ENCODE assay signal across 8 mouse cellular contexts in genomic region chr3:116507772-116508351, GRCm38 (mm10). TPM values are rescaled to one million over a fixed set of nuclear protein-coding genes. Genes with fewer than 3 reads are reported as not detected.
DNase-seq lines count a peak whose midpoint lies in the region; ATAC-seq and TF ChIP-seq lines count a peak whose summit lies in the region.

TSS of gene Rtca (minus strand) at chr3:116508208.

- H3K9ac ChIP-seq in MEL (ENCODE audit: control insufficient read depth, low read depth, low read length, poor library complexity, severe bottlenecking): peak within 1 kb of the TSS; percentile 98
- peak within 1 kb of the TSS; percentile 88 for H3K9ac ChIP-seq in lung, embryonic 16.5 days (ENCODE audit: low read length)

- peak within 1 kb of the TSS; percentile 69 to 98 for H3K4me3 ChIP-seq in MEL (ENCODE audit: control insufficient read depth in 1 of 2, insufficient read depth in 1 of 2, low read depth in 2 of 2, low read length in 2 of 2)
- H3K4me3 ChIP-seq in cerebellum, adult 2 months (replicated peaks; ENCODE audit: insufficient read depth, low read depth, low read length): peak within 1 kb of the TSS; percentile 87
- H3K4me3 ChIP-seq in lung, embryonic 16.5 days (ENCODE audit: low read length): peak within 1 kb of the TSS; percentile 98

- H3K4me1 ChIP-seq in MEL (ENCODE audit: control insufficient read depth in 1 of 2, insufficient read depth in 2 of 2, low read length in 2 of 2): peaks cover 3 to 10% of the 10 kb centered on the region in 2 experiments
- peaks cover 3% of the 10 kb centered on the region for H3K4me1 ChIP-seq in cerebellum, adult 2 months (ENCODE audit: control insufficient read depth, insufficient read depth, low read length)
- H3K4me1 ChIP-seq in lung, embryonic 16.5 days (replicated peaks; ENCODE audit: control insufficient read depth, insufficient read depth, low read length): peaks cover 15% of the 10 kb centered on the region

- peak; percentile 88 to 95 for ATAC-seq in hematopoietic stem cell, adult 5-6 weeks (replicated peaks in 1 of 2; ENCODE audit: insufficient read depth in 1 of 2, low FRiP score in 2 of 2, low TSS enrichment in 1 of 2, low read depth in 1 of 2, poor library complexity in 2 of 2, severe bottlenecking in 2 of 2)
- ATAC-seq in lung, embryonic 16.5 days (ENCODE audit: low read depth): peak; percentile 95

- peaks cover 8 to 18% of the 10 kb centered on the region in 2 experiments for H3K36me3 ChIP-seq in MEL (ENCODE audit: control insufficient read depth in 1 of 2, insufficient read depth in 2 of 2, low read length in 2 of 2)
- peaks cover 11% of the 10 kb centered on the region for H3K36me3 ChIP-seq in lung, embryonic 16.5 days (ENCODE audit: control insufficient read depth, insufficient read depth, low read length)

- peaks cover 19% of the 10 kb centered on the region for H3K79me2 ChIP-seq in MEL (ENCODE audit: control insufficient read depth, insufficient read depth, low read length, poor library complexity)

- WGBS in cerebellum, adult 2 months: under 1% methylated on average over 44 of the region's 44 CpGs
- under 1% methylated on average over 41 of the region's 44 CpGs for WGBS in lung, embryonic 16.5 days

- TF ChIP-seq POLR2A in MEL (IDR thresholded peaks at IDR 0.05; ENCODE audit: control insufficient read depth in 1 of 2, insufficient read depth in 1 of 2, low read depth in 1 of 2, low read length in 2 of 2, poor library complexity in 1 of 2): peak; percentile 84 to 86
- TF ChIP-seq POLR2A in cerebellum, adult 2 months (IDR thresholded peaks at IDR 0.05; ENCODE audit: borderline replicate concordance, insufficient read depth, low read length): peak; percentile 36; the same call in 1 of the 2 replicates

- H3K27ac ChIP-seq in MEL (ENCODE audit: control insufficient read depth, low read depth, low read length): peak within 1 kb of the TSS; percentile 61
- H3K27ac ChIP-seq in cerebellum, adult 2 months (ENCODE audit: insufficient read depth, low read length): no peak within 1 kb of the TSS
- 0 out of 2 replicates have a peak within 1 kb of the TSS, but pooled peaks have one; percentile 22 for H3K27ac ChIP-seq in lung, embryonic 16.5 days (ENCODE audit: low read length)

- H3K27me3 ChIP-seq in MEL (ENCODE audit: control insufficient read depth in 1 of 2, insufficient read depth in 2 of 2, low read length in 2 of 2): no peaks in the 10 kb centered on the region
- H3K27me3 ChIP-seq in cerebellum, adult 2 months (ENCODE audit: control insufficient read depth, insufficient read depth, low read length): no peaks in the 10 kb centered on the region
- no peaks in the 10 kb centered on the region for H3K27me3 ChIP-seq in lung, embryonic 16.5 days (ENCODE audit: control insufficient read depth, insufficient read depth, low read depth, low read length)

- TF ChIP-seq CTCF in MEL (IDR thresholded peaks at IDR 0.05 in 2 of 3, conservative IDR thresholded peaks at IDR 0.05 in 1 of 3; ENCODE audit: control insufficient read depth in 1 of 3, insufficient read depth in 1 of 3, low read depth in 2 of 3, low read length in 3 of 3, poor library complexity in 1 of 3, severe bottlenecking in 1 of 3): peak; percentile 77 to 96 (median 91)
- peak; percentile 84 for TF ChIP-seq CTCF in cerebellum, adult 2 months (IDR thresholded peaks at IDR 0.05; ENCODE audit: borderline replicate concordance, insufficient read depth, low read depth, low read length)

- H3K4me2 ChIP-seq in lung, embryonic 16.5 days (ENCODE audit: low read depth, low read length): peak within 1 kb of the TSS; percentile 88

- peak; percentile 86 for TF ChIP-seq RAD21 in MEL (IDR thresholded peaks at IDR 0.05; ENCODE audit: low read depth, low read length)

- peak; percentile 97 for DNase-seq in MEL (ENCODE audit: low read depth, low spot score)
- DNase-seq in cerebellum, adult 2 months: peak; percentile 97 to 99
- peak; percentile 99 for DNase-seq in forelimb bud, embryonic 11.5 days (ENCODE audit: low read depth, low spot score)
- DNase-seq in layer of hippocampus, adult 9-10 months (ENCODE audit: low spot score): peak; percentile 94
- peak; percentile 99 for DNase-seq in ovary, postnatal 10 days (ENCODE audit: low spot score)
- peak; percentile 94 to 96 for DNase-seq in thymus, postnatal 10 days (ENCODE audit: low spot score in 2 of 2)

- no peak for TF ChIP-seq EP300 in MEL (IDR thresholded peaks at IDR 0.05; ENCODE audit: low read depth in 1 of 2, low read length in 2 of 2)

- no peaks in the 10 kb centered on the region for H3K9me3 ChIP-seq in MEL (replicated peaks; ENCODE audit: insufficient read depth, low read length)
- H3K9me3 ChIP-seq in lung, embryonic 16.5 days (ENCODE audit: control insufficient read depth, low read length): no peaks in the 10 kb centered on the region

TF ChIP-seq in MEL, 35 proteins besides CTCF, POLR2A, EP300 and RAD21:
- TF ChIP-seq ZKSCAN1 (IDR thresholded peaks at IDR 0.05; ENCODE audit: low read depth, low read length): no peak
- peak; percentile 81 for TF ChIP-seq NELFE (IDR thresholded peaks at IDR 0.05; ENCODE audit: low read depth, low read length)
- peak; percentile 37; the same call in 1 of the 2 replicates for TF ChIP-seq MYC (IDR thresholded peaks at IDR 0.05; ENCODE audit: low read depth, low read length)
- TF ChIP-seq UBTF (IDR thresholded peaks at IDR 0.05; ENCODE audit: borderline replicate concordance, insufficient read depth, low read depth, low read length): no peak
- TF ChIP-seq MYB (IDR thresholded peaks at IDR 0.05; ENCODE audit: low read depth, low read length): no peak
- no peak; the same call in 1 of the 2 replicates for TF ChIP-seq TBP (IDR thresholded peaks at IDR 0.05; ENCODE audit: low read depth, low read length)
- 0 out of 2 replicates have a peak, but pooled peaks have one; percentile 58 for TF ChIP-seq POLR2AphosphoS2 (IDR thresholded peaks at IDR 0.05; ENCODE audit: low read length)
- peak; percentile 92 for TF ChIP-seq MXI1 (IDR thresholded peaks at IDR 0.05; ENCODE audit: low read depth, low read length)
- 0 out of 2 replicates have a peak, but pooled peaks have one; percentile 31 for TF ChIP-seq ZMIZ1 (IDR thresholded peaks at IDR 0.05; ENCODE audit: low read depth, low read length)
- no peak for TF ChIP-seq JUND (IDR thresholded peaks at IDR 0.05; ENCODE audit: low read depth, low read length)
- peak; percentile 83 for TF ChIP-seq HCFC1 (IDR thresholded peaks at IDR 0.05; ENCODE audit: low read depth, low read length)
- no peak for TF ChIP-seq ZNF384 (IDR thresholded peaks at IDR 0.05; ENCODE audit: low read depth, low read length)
- 0 out of 2 replicates have a peak, but pooled peaks have one; percentile 18 for TF ChIP-seq ETS1 (IDR thresholded peaks at IDR 0.05; ENCODE audit: low read depth, low read length)
- no peak; the same call in 1 of the 2 replicates for TF ChIP-seq KAT2A (conservative IDR thresholded peaks at IDR 0.05; ENCODE audit: low read depth, low read length)
- 0 out of 2 replicates have a peak, but pooled peaks have one; percentile 11 for TF ChIP-seq RCOR1 (IDR thresholded peaks at IDR 0.05; ENCODE audit: low read depth, low read length)
- no peak for TF ChIP-seq MAX (IDR thresholded peaks at IDR 0.05; ENCODE audit: low read length)
- peak; percentile 90 for TF ChIP-seq SIN3A (IDR thresholded peaks at IDR 0.05; ENCODE audit: low read length)
- peak; percentile 76 for TF ChIP-seq ZC3H11A (IDR thresholded peaks at IDR 0.05; ENCODE audit: low read depth, low read length)
- TF ChIP-seq SMC3 (IDR thresholded peaks at IDR 0.05; ENCODE audit: low read depth, low read length): peak; percentile 91
- TF ChIP-seq POLR2AphosphoS5 (IDR thresholded peaks at IDR 0.05; ENCODE audit: borderline replicate concordance, low read depth, low read length): no peak
- TF ChIP-seq CHD2 (IDR thresholded peaks at IDR 0.05; ENCODE audit: low read length): no peak
- TF ChIP-seq CHD1 (IDR thresholded peaks at IDR 0.05; ENCODE audit: low read depth, low read length): no peak
- no peak for TF ChIP-seq MAFK (IDR thresholded peaks at IDR 0.05; ENCODE audit: borderline replicate concordance, low read depth, low read length)
- TF ChIP-seq E2F4 (IDR thresholded peaks at IDR 0.05; ENCODE audit: borderline replicate concordance, low read depth, low read length): no peak
- TF ChIP-seq MAZ (IDR thresholded peaks at IDR 0.05; ENCODE audit: low read depth, low read length): 0 out of 2 replicates have a peak, but pooled peaks have one; percentile 44
- TF ChIP-seq GABPA (IDR thresholded peaks at IDR 0.05; ENCODE audit: low read depth, low read length): no peak
- peak; percentile 94 for TF ChIP-seq ELF1 (IDR thresholded peaks at IDR 0.05; ENCODE audit: low read depth, low read length)
- TF ChIP-seq BHLHE40 (IDR thresholded peaks at IDR 0.05; ENCODE audit: borderline replicate concordance, low read depth, low read length): no peak
- no peak for TF ChIP-seq MEF2A (IDR thresholded peaks at IDR 0.05; ENCODE audit: extremely low read depth, insufficient replicate concordance, low read depth, low read length, poor library complexity, severe bottlenecking)
- TF ChIP-seq TCF12 (IDR thresholded peaks at IDR 0.05; ENCODE audit: low read depth, low read length): peak; percentile 40; the same call in 1 of the 2 replicates
- TF ChIP-seq NRF1 (IDR thresholded peaks at IDR 0.05; ENCODE audit: insufficient read depth, low read depth, low read length, poor library complexity, severe bottlenecking): peak; percentile 98
- no peak for TF ChIP-seq TAL1 (IDR thresholded peaks at IDR 0.05; ENCODE audit: low read length)
- no peak for TF ChIP-seq USF1 (IDR thresholded peaks at IDR 0.05; ENCODE audit: low read depth, low read length)
- no peak for TF ChIP-seq GATA1 (IDR thresholded peaks at IDR 0.05; ENCODE audit: low read depth, low read length)
- no peak for TF ChIP-seq USF2 (IDR thresholded peaks at IDR 0.05; ENCODE audit: borderline replicate concordance in 1 of 2, insufficient read depth in 1 of 2, low read depth in 1 of 2, low read length in 2 of 2)

RNA-seq across cellular contexts. Expression of gene Rtca, which starts in this region (rescaled TPM):
- total RNA-seq in MEL (2012; rRNA removed): 68.3 and 72.9 TPM in 2 replicates
- polyA plus RNA-seq in MEL (2012; ENCODE audit: insufficient read depth in 1 of 2, insufficient read length in 2 of 2, low read depth in 1 of 2, low replicate concordance in 2 of 2, missing spikeins in 1 of 2): 100 to 1,000 TPM in 1 of 2 experiments, 10 to 100 TPM in 1; 68.6 to 307 TPM
- 92.6 and 102 TPM in 2 replicates for polyA plus RNA-seq in cerebellum, adult 2 months (2012; rRNA removed)
- 31.6 and 32.6 TPM in 2 replicates for total RNA-seq in hematopoietic stem cell, adult 5-6 weeks (2017)
- 54.2 and 57.5 TPM in 2 replicates for polyA plus RNA-seq in lung, embryonic 16.5 days (2015; fragmentation: Nextera tagmentation; extraction: Ambion mirVana)
